Mouse (Mus musculus) embryonic facial prominence, embryonic 12.5 days (tissue): ENCODE measurements around the gene Mctp2. TPM values are rescaled to one million over a fixed set of nuclear protein-coding genes. Genes with fewer than 3 reads are reported as not detected.

Experiments used
- ATAC-seq: fragments of 200-750 bp; cut with Nextera tagmentation; 2 replicates; pipeline ENCODE4 v1.8.0; 2017; ENCODE audit not compliant: insufficient number of reproducible peaks, insufficient read depth, low FRiP score, low TSS enrichment
- H3K27ac ChIP-seq: fragments of 300-500 bp; sonication (generic); 2 replicates; pipeline ENCODE4 v1.5.1; 2016; ENCODE audit warnings: mild to moderate bottlenecking
- H3K27me3 ChIP-seq: fragments of 300-500 bp; sonication (generic); 2 replicates; pipeline ENCODE4 v1.6.1; 2016; ENCODE audit warnings: mild to moderate bottlenecking, moderate library complexity
- H3K36me3 ChIP-seq: fragments of 300-500 bp; sonication (generic); 2 replicates; pipeline ENCODE4 v1.6.1; 2016; ENCODE audit warnings: mild to moderate bottlenecking
- H3K4me1 ChIP-seq: fragments of 300-500 bp; sonication (generic); 2 replicates; pipeline ENCODE4 v1.6.1; 2016
- H3K4me2 ChIP-seq: fragments of 300-500 bp; sonication (generic); replicated peaks from 2 replicates; pipeline ENCODE4 v1.6.1; 2016; ENCODE audit warnings: mild to moderate bottlenecking, moderate library complexity
- H3K4me3 ChIP-seq: fragments of 300-500 bp; sonication (generic); 2 replicates; pipeline ENCODE4 v1.5.1; 2016; ENCODE audit warnings: mild to moderate bottlenecking
- H3K9ac ChIP-seq: fragments of 300-500 bp; sonication (generic); 2 replicates; pipeline ENCODE4 v1.6.1; 2016; ENCODE audit warnings: mild to moderate bottlenecking, moderate library complexity
- H3K9me3 ChIP-seq: fragments of 300-500 bp; sonication (generic); 2 replicates; pipeline ENCODE4 v1.6.1; 2016; ENCODE audit warnings: mild to moderate bottlenecking, moderate library complexity
- WGBS: fragments of 180-500 bp; shearing (Covaris S2); methylation state at CpG from one replicate; pipeline ENCODE4 v1.1.7; 2016; 5-methylcytosine and 5-hydroxymethylcytosine counted together
- polyA plus RNA-seq: library from polyadenylated mRNA; unstranded; fragments of >200 nt; fragmentation: Nextera tagmentation; extraction: Ambion mirVana; gene quantifications from 2 replicates; pipeline ENCODE4 v1.2.1, GENCODE M21; 2016

Gene Mctp2
- polyA plus RNA-seq, 1 experiment from 2014 or later, result 1.0 TPM

DNA sequence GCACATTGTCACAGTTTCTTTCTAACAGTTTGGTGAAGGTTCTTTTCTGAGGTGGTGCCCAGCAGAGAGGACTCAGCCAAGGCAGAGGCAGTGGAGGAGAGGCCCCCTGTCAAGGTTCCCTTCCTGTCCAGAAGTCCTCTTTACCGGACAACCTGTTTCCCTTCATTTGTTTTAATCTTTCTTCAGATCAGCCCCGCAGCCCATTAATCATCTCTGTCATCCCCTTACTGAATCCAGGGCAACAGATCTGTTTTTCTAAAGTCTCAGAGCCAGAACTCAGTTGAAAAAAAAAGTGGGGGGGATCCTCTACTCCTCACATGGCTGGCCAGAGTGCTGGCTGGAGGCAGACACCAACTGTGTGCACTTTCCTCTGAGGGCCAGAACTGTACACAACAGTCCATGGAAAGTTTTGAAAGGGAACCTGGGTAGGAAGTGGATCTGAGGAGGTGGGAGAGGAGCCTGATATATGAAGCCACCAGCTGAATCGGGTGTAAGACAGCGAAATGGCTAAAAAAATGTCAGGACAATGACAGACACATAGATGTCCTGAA lies 146.8 kb downstream of the Mctp2 start:
- Histone ChIP-seq H3K4me1 (no peaks in the 10 kb centered on the region), H3K4me3 (no peak overlapping the region), H3K36me3 (no peaks in the 10 kb centered on the region), H3K27ac (no peak overlapping the region), H3K4me2 (no peak overlapping the region), H3K9me3 (no peaks in the 10 kb centered on the region), H3K9ac (no peak overlapping the region), H3K27me3 (no peaks in the 10 kb centered on the region)
- 57% methylated on average over 4 of the region's 4 CpGs for WGBS
- no peak for ATAC-seq

DNA sequence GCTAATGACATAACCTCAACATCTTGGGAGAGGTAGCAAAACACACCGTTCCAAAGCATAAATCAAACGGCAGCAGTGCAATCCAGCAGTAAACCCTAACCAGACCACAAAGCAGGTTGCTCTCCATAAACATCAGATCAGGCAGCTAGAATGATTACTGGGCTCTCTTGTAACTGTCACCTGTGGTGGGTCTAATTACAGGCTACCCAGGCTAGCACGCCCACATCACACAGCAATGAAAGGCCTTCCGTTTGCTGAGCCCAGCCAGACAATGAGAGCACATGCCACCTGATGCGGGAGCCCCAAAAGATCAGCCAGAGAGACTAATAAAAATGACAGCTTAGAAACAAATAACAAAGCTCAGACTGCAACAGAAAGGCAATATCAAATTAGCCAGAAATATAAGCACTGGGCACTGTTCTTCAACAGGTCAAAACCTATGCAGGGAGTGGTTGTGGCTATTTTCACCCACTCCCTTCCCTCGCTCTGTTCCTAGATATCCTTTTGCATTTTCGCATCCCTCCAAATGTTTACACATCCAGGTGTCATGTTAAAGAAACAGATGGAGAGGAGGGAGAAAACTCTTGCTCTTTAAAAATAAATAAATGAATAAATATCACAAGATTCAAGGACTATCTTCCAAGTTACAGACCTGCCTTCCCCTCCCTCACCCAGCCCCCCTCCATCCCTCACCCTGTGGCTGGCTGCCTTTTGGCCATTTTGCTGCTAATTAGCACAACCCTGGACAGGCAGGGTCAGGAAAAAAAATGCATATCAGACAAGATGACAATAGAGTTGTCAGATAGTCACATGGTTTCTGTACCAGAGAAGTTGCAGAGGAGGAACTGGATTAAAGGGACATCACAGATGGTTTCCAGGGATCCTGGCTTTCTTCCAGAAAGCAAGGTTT lies 155.4 kb downstream of the Mctp2 start:
- 42% methylated on average over 7 of the region's 7 CpGs for WGBS
- no peak overlapping the region for H3K4me2 ChIP-seq
- H3K9ac ChIP-seq, result no peak overlapping the region
- H3K27ac ChIP-seq, result no peak overlapping the region
- H3K36me3 ChIP-seq, result no peaks in the 10 kb centered on the region
- no peak for ATAC-seq
- no peaks in the 10 kb centered on the region for H3K9me3 ChIP-seq
- 0 out of 2 replicates have a peak, but pooled peaks cover 3% of the 10 kb centered on the region for H3K4me1 ChIP-seq
- H3K27me3 ChIP-seq, result no peaks in the 10 kb centered on the region
- H3K4me3 ChIP-seq, result no peak overlapping the region

DNA sequence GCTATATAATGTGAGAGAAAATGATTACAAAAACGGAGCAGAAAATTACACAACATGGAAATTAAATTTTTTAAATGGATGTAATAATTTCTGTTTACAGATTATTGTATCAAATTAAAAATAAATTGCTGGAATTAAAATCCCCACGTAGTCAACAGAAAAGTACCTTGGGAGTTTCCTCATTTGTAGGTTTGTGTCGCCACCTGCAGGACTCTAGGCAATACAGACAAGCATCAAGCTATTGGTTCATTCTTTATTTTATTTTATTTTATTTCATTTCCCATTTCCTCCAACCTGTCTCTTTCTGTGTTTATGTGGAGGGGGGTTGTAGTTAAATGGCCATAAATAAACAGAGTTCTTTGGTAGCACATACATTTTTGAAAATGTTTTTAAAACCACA lies 157.3 kb downstream of the Mctp2 start:
- H3K9ac ChIP-seq, result no peak overlapping the region
- no peak for ATAC-seq
- no peak overlapping the region for H3K4me3 ChIP-seq
- no peaks in the 10 kb centered on the region for H3K27me3 ChIP-seq
- no peaks in the 10 kb centered on the region for H3K36me3 ChIP-seq
- no peaks in the 10 kb centered on the region for H3K9me3 ChIP-seq
- H3K4me2 ChIP-seq, result no peak overlapping the region
- H3K4me1 ChIP-seq, result 0 out of 2 replicates have a peak, but pooled peaks cover 6% of the 10 kb centered on the region
- 17% methylated on average over 3 of the region's 3 CpGs for WGBS
- H3K27ac ChIP-seq, result no peak overlapping the region

DNA sequence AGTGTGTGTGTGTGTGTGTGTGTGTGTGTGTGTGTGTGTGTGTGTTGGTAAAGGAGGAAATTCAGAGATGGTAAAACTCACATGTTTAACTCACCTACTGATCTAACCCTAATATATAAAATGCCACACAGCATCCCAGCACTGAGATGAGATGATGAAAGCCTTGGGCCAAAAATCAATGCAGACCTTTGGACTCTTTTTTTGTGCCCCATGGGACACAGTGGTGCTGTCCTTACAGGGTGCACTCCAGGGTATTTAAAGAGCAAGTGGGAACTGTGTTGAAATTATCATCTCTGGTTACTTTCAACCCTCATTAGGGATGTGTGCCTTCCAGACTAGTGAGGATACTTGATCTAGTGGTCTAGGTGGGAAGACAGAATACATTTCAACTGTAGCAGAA lies 159.6 kb downstream of the Mctp2 start:
- Histone ChIP-seq H3K9ac (no peak overlapping the region), H3K27me3 (no peaks in the 10 kb centered on the region), H3K27ac (no peak overlapping the region), H3K9me3 (no peaks in the 10 kb centered on the region), H3K4me3 (no peak overlapping the region), H3K4me2 (no peak overlapping the region), H3K36me3 (no peaks in the 10 kb centered on the region), H3K4me1 (0 out of 2 replicates have a peak, but pooled peaks cover 6% of the 10 kb centered on the region)
- no peak for ATAC-seq

DNA sequence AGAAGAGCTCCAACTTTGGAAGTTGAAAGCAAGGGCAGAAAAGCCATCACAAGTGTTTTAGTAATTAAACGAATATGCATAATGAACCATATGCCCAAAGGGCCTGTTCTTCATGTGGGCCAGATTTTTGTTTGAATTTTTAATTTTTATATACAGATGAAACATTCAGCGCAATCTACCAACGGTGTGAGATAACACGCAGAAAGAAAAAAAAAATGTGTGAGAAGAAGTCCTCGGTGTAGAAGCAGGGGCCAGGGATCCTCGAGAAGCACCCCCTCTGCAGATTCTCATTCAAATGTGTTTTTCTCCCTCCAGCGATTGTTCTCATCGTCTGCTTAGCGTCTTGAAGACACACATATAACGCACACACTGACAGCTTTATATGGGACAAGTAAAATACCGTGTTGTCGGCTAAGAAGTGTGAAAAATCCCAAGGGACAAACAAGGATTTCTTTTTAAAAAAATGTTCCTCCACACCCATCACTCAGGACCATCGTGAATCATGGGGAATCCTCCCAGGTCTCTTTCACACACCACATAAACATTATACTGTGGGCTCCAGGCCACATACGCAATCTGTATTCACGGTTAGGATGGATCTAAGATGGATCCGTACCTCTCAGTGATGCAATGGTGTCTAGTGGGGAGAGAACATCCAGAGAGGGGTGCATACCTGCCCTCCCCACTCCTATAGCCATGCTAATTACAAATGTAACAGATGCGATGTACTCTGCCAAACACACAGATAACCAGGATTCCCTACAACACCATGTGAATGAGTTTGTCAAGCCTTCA lies 160.5 kb downstream of the Mctp2 start:
- 75% methylated on average over 17 of the region's 17 CpGs for WGBS
- Histone ChIP-seq H3K4me1 (0 out of 2 replicates have a peak, but pooled peaks cover 6% of the 10 kb centered on the region), H3K9me3 (no peaks in the 10 kb centered on the region), H3K9ac (no peak overlapping the region), H3K4me3 (no peak overlapping the region), H3K27me3 (no peaks in the 10 kb centered on the region), H3K36me3 (no peaks in the 10 kb centered on the region), H3K4me2 (no peak overlapping the region), H3K27ac (no peak overlapping the region)
- no peak for ATAC-seq

DNA sequence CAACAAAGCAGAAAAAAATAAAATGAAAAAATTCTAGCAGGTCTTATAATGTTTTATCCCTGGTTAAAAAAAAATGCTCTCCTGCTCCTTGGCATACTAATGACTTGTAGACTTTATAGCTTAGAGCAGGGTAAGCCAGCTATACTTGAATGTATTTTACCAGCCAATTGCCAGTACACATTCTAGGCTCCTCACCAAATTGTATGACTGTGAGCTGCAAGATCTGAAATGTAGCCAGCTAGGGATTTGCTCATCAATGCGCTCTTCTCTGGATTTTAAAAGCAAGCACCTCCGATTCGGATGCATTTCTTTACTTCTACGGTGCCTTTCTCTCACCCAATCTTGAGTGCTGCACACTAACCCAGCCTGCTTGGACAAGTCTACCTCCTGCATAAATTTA lies 167.7 kb downstream of the Mctp2 start:
- Histone ChIP-seq H3K4me3 (no peak overlapping the region), H3K27ac (no peak overlapping the region), H3K9ac (no peak overlapping the region), H3K36me3 (no peaks in the 10 kb centered on the region), H3K4me2 (no peak overlapping the region), H3K9me3 (no peaks in the 10 kb centered on the region), H3K4me1 (no peaks in the 10 kb centered on the region), H3K27me3 (no peaks in the 10 kb centered on the region)
- 89% methylated on average over 4 of the region's 4 CpGs for WGBS
- no peak for ATAC-seq

DNA sequence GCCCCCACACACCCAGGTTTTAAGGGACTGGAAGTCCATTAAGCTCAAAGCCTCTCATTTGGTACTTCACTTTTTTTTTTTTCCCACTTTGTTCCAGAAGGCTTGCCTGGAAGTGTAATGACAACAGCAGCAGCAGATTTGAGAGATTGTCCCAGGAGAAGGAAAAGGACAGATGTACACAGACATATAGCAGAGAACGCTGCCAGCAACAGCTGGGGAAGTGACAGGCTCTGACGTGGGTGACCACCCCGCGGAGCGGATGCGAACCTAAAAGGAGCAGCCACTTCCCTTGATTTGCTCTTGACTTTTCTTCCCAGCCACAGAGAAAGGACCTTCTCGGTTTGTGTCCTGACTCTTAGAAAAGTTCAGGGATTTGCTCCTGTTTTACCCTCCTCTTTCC lies 185.4 kb downstream of the Mctp2 start:
- no peak overlapping the region for H3K4me3 ChIP-seq
- no peaks in the 10 kb centered on the region for H3K36me3 ChIP-seq
- H3K27ac ChIP-seq, result no peak overlapping the region
- no peaks in the 10 kb centered on the region for H3K27me3 ChIP-seq
- H3K9ac ChIP-seq, result no peak overlapping the region
- no peak overlapping the region for H3K4me2 ChIP-seq
- no peaks in the 10 kb centered on the region for H3K4me1 ChIP-seq
- no peak for ATAC-seq
- H3K9me3 ChIP-seq, result no peaks in the 10 kb centered on the region
- WGBS, result 72% methylated on average over 7 of the region's 7 CpGs

DNA sequence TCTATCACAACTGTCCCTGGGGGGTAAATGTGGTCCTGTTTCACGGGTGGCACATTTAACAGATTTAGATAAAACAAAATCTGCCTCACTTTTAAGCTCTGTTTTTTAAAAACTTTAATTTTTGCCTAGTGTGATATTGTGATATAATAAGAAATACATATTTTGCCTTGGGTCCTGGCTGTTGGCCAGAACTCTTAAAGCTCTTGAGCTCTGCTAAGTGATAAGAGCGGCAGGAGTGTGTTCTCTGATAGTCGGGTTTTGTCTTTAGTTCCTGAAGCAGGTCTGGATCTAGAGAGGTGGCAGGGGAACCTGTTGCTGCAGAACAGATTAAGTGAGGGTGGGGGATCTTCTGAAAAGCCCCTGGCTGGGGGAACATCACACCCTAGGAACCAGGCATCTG lies 186.7 kb downstream of the Mctp2 start:
- Histone ChIP-seq H3K27ac (no peak overlapping the region), H3K36me3 (no peaks in the 10 kb centered on the region), H3K4me1 (no peaks in the 10 kb centered on the region), H3K9me3 (no peaks in the 10 kb centered on the region), H3K4me3 (no peak overlapping the region), H3K4me2 (no peak overlapping the region), H3K27me3 (no peaks in the 10 kb centered on the region), H3K9ac (no peak overlapping the region)
- 85% methylated on average over 3 of the region's 3 CpGs for WGBS
- no peak for ATAC-seq

DNA sequence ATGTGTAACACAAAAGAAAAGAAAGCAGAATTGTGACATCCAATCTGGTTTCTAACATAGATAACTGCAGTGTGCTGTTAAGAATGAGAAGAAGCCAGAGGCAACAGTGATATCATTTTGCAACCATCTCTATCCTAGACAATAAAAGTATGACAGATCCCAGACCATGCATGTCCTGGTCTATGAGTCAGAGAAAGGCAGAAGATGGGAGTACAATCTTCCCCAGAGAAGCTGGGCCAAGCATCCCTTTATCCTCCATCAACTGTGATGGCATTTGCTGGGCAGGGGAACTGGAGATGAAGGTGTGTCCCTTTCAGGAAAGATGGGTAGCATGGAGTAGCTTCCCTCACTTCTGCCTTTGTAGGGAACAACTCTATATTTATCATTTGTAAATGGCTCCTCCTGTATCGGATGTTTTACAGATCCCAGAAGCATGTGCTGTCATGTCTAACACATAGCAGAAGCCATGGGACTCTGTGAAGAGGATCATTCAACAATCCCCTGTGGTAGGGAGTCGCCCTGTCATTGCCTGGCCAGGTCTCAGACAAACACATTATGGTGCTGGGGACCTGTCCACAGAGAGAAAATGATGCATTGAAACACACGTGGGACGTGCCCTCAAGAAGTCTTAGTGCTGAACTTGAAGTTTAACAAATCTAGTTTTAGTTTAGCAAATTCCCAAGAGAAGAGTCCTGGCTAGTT lies 188.9 kb downstream of the Mctp2 start:
- Histone ChIP-seq H3K9me3 (no peaks in the 10 kb centered on the region), H3K36me3 (no peaks in the 10 kb centered on the region), H3K27ac (no peak overlapping the region), H3K27me3 (no peaks in the 10 kb centered on the region), H3K4me3 (no peak overlapping the region), H3K9ac (no peak overlapping the region), H3K4me2 (no peak overlapping the region), H3K4me1 (no peaks in the 10 kb centered on the region)
- ATAC-seq, result no peak
- 78% methylated on average over 4 of the region's 4 CpGs for WGBS

DNA sequence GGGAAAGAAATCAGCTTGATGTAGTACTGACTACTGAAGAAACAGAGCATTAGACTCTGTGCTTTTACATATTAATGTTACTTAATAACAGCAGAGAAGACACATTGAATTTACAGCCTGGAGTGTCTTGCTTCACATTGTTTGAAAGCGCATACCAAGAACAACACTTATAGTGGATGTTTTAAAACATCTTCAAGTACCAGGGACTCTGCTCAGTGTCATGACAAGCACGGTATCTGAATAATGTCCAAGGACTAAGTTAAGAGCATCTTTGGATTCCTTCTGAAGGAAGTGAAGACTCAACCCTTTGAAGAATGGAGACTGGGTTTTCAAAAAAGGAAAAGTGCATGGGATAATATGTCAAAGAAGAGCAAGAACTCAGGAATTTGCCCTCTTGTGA lies 191.3 kb downstream of the Mctp2 start:
- WGBS, result 88% methylated on average over 2 of the region's 2 CpGs
- Histone ChIP-seq H3K4me3 (no peak overlapping the region), H3K9me3 (no peaks in the 10 kb centered on the region), H3K9ac (no peak overlapping the region), H3K36me3 (no peaks in the 10 kb centered on the region), H3K27ac (no peak overlapping the region), H3K4me1 (no peaks in the 10 kb centered on the region), H3K27me3 (no peaks in the 10 kb centered on the region), H3K4me2 (no peak overlapping the region)
- no peak for ATAC-seq

DNA sequence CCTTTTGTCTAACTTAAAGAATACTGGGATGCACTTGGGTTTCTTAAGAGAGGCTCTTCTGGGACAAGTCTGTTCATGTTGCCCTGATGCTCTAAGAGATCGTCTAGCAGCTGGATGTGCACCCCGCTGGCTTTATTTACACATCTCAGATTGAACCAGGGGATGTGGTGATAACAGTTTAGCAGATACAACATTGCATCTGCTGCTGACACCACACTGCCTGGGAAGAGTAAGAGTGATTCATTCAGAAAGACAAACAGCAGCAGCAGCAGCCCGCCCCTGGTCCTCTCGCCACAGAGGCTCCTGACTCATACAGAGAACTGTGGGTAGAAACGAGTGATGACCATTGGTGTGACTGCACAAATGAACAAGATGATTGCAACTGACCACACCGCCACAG lies 195.8 kb downstream of the Mctp2 start:
- no peak for ATAC-seq
- no peak overlapping the region for H3K4me2 ChIP-seq
- H3K9me3 ChIP-seq, result no peaks in the 10 kb centered on the region
- H3K27ac ChIP-seq, result no peak overlapping the region
- no peaks in the 10 kb centered on the region for H3K36me3 ChIP-seq
- H3K4me3 ChIP-seq, result no peak overlapping the region
- WGBS, result 72% methylated on average over 6 of the region's 6 CpGs
- no peaks in the 10 kb centered on the region for H3K4me1 ChIP-seq
- no peaks in the 10 kb centered on the region for H3K27me3 ChIP-seq
- no peak overlapping the region for H3K9ac ChIP-seq
